In genomic region chrX:142702566-142702965, GRCm38 (mm10) we compare ENCODE assay signal across 11 mouse cellular contexts. TPM values are rescaled to one million over a fixed set of nuclear protein-coding genes. Genes with fewer than 3 reads are reported as not detected.
DNase-seq lines count a peak whose midpoint lies in the region; ATAC-seq and TF ChIP-seq lines count a peak whose summit lies in the region.
"Had no signal": no experiment of that assay in that cellular context is flagged by ENCODE, and none has a peak within 500 bp of the region (broad histone marks: within the 10 kb centered on the region; RNA-seq: fewer than 3 reads in every experiment).

No protein-coding gene starts in this region.

- no peaks in the 10 kb centered on the region; the same call in 1 of the 2 replicates for H3K27me3 ChIP-seq in embryonic facial prominence, embryonic 15.5 days
- peaks cover 94% of the 10 kb centered on the region for H3K27me3 ChIP-seq in embryonic facial prominence, embryonic 10.5 days (replicated peaks; ENCODE audit: low read depth, poor library complexity, severe bottlenecking)
- H3K27me3 ChIP-seq in kidney, embryonic 15.5 days: peaks cover 34% of the 10 kb centered on the region
- no peaks in the 10 kb centered on the region for H3K27me3 ChIP-seq in small intestine, adult 2 months (ENCODE audit: control insufficient read depth, insufficient read depth, low read length)

- no peak for TF ChIP-seq POLR2A in small intestine, adult 2 months (IDR thresholded peaks at IDR 0.05; ENCODE audit: low read depth, low read length)

- no peak overlapping the region for H3K9ac ChIP-seq in embryonic facial prominence, embryonic 15.5 days
- H3K9ac ChIP-seq in kidney, embryonic 15.5 days: no peak overlapping the region
- H3K9ac ChIP-seq: midbrain, embryonic 13.5 days had no signal

- no peak overlapping the region for H3K4me2 ChIP-seq in embryonic facial prominence, embryonic 15.5 days (replicated peaks)
- no peak overlapping the region for H3K4me2 ChIP-seq in kidney, embryonic 15.5 days
- H3K4me2 ChIP-seq: midbrain, embryonic 13.5 days had no signal

- no peak for DNase-seq in embryonic facial prominence, embryonic 10.5 days (ENCODE audit: low spot score)
- DNase-seq in kidney, postnatal 10 days: peak; percentile 38
- peak; percentile 54 for DNase-seq in heart, postnatal 4 days
- DNase-seq in retina, postnatal 1 day: no peak
- no peak for DNase-seq in thymus, postnatal 0 days (ENCODE audit: low spot score)
- DNase-seq: thymus, postnatal 4 days had no signal

- WGBS in embryonic facial prominence, embryonic 15.5 days: 27% methylated on average over 3 of the region's 3 CpGs
- 80% methylated on average over 3 of the region's 3 CpGs for WGBS in embryonic facial prominence, embryonic 10.5 days
- 48% methylated on average over 3 of the region's 3 CpGs for WGBS in kidney, embryonic 15.5 days
- WGBS in small intestine, adult 2 months: 15% methylated on average over 3 of the region's 3 CpGs

- peak overlapping the region; percentile 34; the same call in 1 of the 2 replicates for H3K27ac ChIP-seq in embryonic facial prominence, embryonic 15.5 days (replicated peaks)
- no peak overlapping the region for H3K27ac ChIP-seq in embryonic facial prominence, embryonic 10.5 days (replicated peaks)
- H3K27ac ChIP-seq in kidney, embryonic 15.5 days: no peak overlapping the region
- H3K27ac ChIP-seq in small intestine, adult 2 months (ENCODE audit: insufficient read depth, low read depth, low read length): peak overlapping the region; percentile 76
- H3K27ac ChIP-seq: midbrain, embryonic 13.5 days had no signal

- no peak for ATAC-seq in embryonic facial prominence, embryonic 15.5 days (ENCODE audit: insufficient number of reproducible peaks, low FRiP score, low TSS enrichment, low read depth)
- no peak for ATAC-seq in kidney, embryonic 15.5 days (replicated peaks; ENCODE audit: low FRiP score)
- ATAC-seq: forebrain, embryonic 16.5 days; midbrain, embryonic 13.5 days had no signal

- no peak overlapping the region for H3K4me3 ChIP-seq in embryonic facial prominence, embryonic 15.5 days (replicated peaks)
- no peak overlapping the region for H3K4me3 ChIP-seq in embryonic facial prominence, embryonic 10.5 days
- H3K4me3 ChIP-seq in kidney, embryonic 15.5 days (replicated peaks): no peak overlapping the region
- no peak overlapping the region for H3K4me3 ChIP-seq in small intestine, adult 2 months (ENCODE audit: low read depth, low read length)
- H3K4me3 ChIP-seq: midbrain, embryonic 13.5 days had no signal

- no peaks in the 10 kb centered on the region for H3K36me3 ChIP-seq in embryonic facial prominence, embryonic 15.5 days
- H3K36me3 ChIP-seq in embryonic facial prominence, embryonic 10.5 days (replicated peaks): peaks cover 27% of the 10 kb centered on the region
- no peaks in the 10 kb centered on the region for H3K36me3 ChIP-seq in kidney, embryonic 15.5 days
- H3K36me3 ChIP-seq in small intestine, adult 2 months (ENCODE audit: control insufficient read depth, insufficient read depth, low read length): 0 out of 2 replicates have a peak, but pooled peaks cover 1% of the 10 kb centered on the region
- H3K36me3 ChIP-seq: midbrain, embryonic 13.5 days had no signal

- peaks cover 12% of the 10 kb centered on the region; the same call in 1 of the 2 replicates for H3K4me1 ChIP-seq in embryonic facial prominence, embryonic 15.5 days
- peaks cover 12% of the 10 kb centered on the region; the same call in 1 of the 2 replicates for H3K4me1 ChIP-seq in embryonic facial prominence, embryonic 10.5 days
- peaks cover 26% of the 10 kb centered on the region for H3K4me1 ChIP-seq in kidney, embryonic 15.5 days
- H3K4me1 ChIP-seq in small intestine, adult 2 months (ENCODE audit: control insufficient read depth, insufficient read depth, insufficient read length, low read length): peaks cover 12% of the 10 kb centered on the region; the same call in 1 of the 2 replicates
- H3K4me1 ChIP-seq: midbrain, embryonic 13.5 days had no signal

- no peak for TF ChIP-seq CTCF in small intestine, adult 2 months (IDR thresholded peaks at IDR 0.05; ENCODE audit: extremely low read depth, insufficient read length, insufficient replicate concordance, low read depth, low read length)

- no peaks in the 10 kb centered on the region for H3K9me3 ChIP-seq in embryonic facial prominence, embryonic 15.5 days (replicated peaks)
- H3K9me3 ChIP-seq in embryonic facial prominence, embryonic 10.5 days: no peaks in the 10 kb centered on the region
- no peaks in the 10 kb centered on the region for H3K9me3 ChIP-seq in kidney, embryonic 15.5 days (replicated peaks)
- H3K9me3 ChIP-seq: midbrain, embryonic 13.5 days had no signal

RNA-seq across cellular contexts. Expression of gene Tmem164, which starts 21.4 kb away (rescaled TPM):
- polyA plus RNA-seq in embryonic facial prominence, embryonic 15.5 days (2015; fragmentation: Nextera tagmentation; extraction: Ambion mirVana): 47.3 and 48.1 TPM in 2 replicates
- 72.9 and 77.6 TPM in 2 replicates for polyA plus RNA-seq in embryonic facial prominence, embryonic 10.5 days (2016; fragmentation: Nextera tagmentation; extraction: Ambion mirVana)
- 51.2 and 55.7 TPM in 2 replicates for polyA plus RNA-seq in kidney, embryonic 15.5 days (2015; fragmentation: Nextera tagmentation; extraction: Ambion mirVana)
- 10 to 100 TPM; 52.2 to 69.6 TPM for total RNA-seq in heart, postnatal 4 days (2021)
- 8.5 and 12.4 TPM in 2 replicates for polyA plus RNA-seq in small intestine, adult 2 months (2012; rRNA removed)
- polyA plus RNA-seq in thymus, postnatal 0 days (2015; fragmentation: Nextera tagmentation; extraction: Ambion mirVana): 30.7 and 35.4 TPM in 2 replicates

Comparison
In these comparisons a context has a peak if more than half of its experiments do, and no peak if none do; other contexts are left out.
1. H3K27ac ChIP-seq: peak in embryonic facial prominence, embryonic 15.5 days (single experiment) and small intestine, adult 2 months (single experiment); none in embryonic facial prominence, embryonic 10.5 days (single experiment) and kidney, embryonic 15.5 days (single experiment).
2. DNase-seq: peak in kidney, postnatal 10 days (single experiment) and heart, postnatal 4 days (single experiment); none in embryonic facial prominence, embryonic 10.5 days (single experiment), retina, postnatal 1 day (single experiment) and thymus, postnatal 0 days (single experiment).